Mouse (Mus musculus) lung, embryonic 15.5 days (tissue): ENCODE results near the gene Psme2. TPM values are rescaled to one million over a fixed set of nuclear protein-coding genes. Genes with fewer than 3 reads are reported as not detected.

Experiments
- ATAC-seq: fragments of 200-750 bp; cut with Nextera tagmentation; 2 replicates; pipeline ENCODE4 v1.8.0; 2017; ENCODE audit warnings: moderate number of reproducible peaks, borderline replicate concordance; ENCODE audit not compliant: low FRiP score, low TSS enrichment; ENCODE audit errors: extremely low read depth
- H3K27ac ChIP-seq: fragments of 300-500 bp; sonication (generic); 2 replicates; pipeline ENCODE4 v1.5.1; 2015; ENCODE audit warnings: moderate library complexity, mild to moderate bottlenecking, inconsistent platforms
- H3K27me3 ChIP-seq: fragments of 300-500 bp; sonication (generic); 2 replicates; pipeline ENCODE4 v1.6.1; 2015; ENCODE audit warnings: inconsistent platforms
- H3K36me3 ChIP-seq: fragments of 300-500 bp; sonication (generic); 2 replicates; pipeline ENCODE4 v1.6.1; 2015; ENCODE audit warnings: inconsistent platforms
- H3K4me1 ChIP-seq: fragments of 300-500 bp; sonication (generic); 2 replicates; pipeline ENCODE4 v1.6.1; 2015; ENCODE audit warnings: inconsistent platforms
- H3K4me2 ChIP-seq: fragments of 300-500 bp; sonication (generic); 2 replicates; pipeline ENCODE4 v1.6.1; 2015; ENCODE audit warnings: inconsistent platforms, mild to moderate bottlenecking, moderate library complexity
- H3K4me3 ChIP-seq: fragments of 300-500 bp; sonication (generic); 2 replicates; pipeline ENCODE4 v1.5.1; 2015; ENCODE audit warnings: mild to moderate bottlenecking, inconsistent platforms
- H3K9ac ChIP-seq: fragments of 300-500 bp; sonication (generic); 2 replicates; pipeline ENCODE4 v1.6.1; 2015; ENCODE audit warnings: inconsistent platforms
- H3K9me3 ChIP-seq: fragments of 300-500 bp; sonication (generic); 2 replicates; pipeline ENCODE4 v1.6.1; 2016; ENCODE audit warnings: inconsistent platforms
- WGBS: fragments of 180-500 bp; shearing (Covaris S2); methylation state at CpG from one replicate; pipeline ENCODE4 v1.1.7; 2015; 5-methylcytosine and 5-hydroxymethylcytosine counted together
- polyA plus RNA-seq: library from polyadenylated mRNA; unstranded; fragments of >200 nt; fragmentation: Nextera tagmentation; extraction: Ambion mirVana; gene quantifications from 2 replicates; pipeline ENCODE4 v1.2.1, GENCODE M21; 2015

Gene Psme2
- polyA plus RNA-seq, 1 experiment from 2014 or later: 234 TPM

DNA sequence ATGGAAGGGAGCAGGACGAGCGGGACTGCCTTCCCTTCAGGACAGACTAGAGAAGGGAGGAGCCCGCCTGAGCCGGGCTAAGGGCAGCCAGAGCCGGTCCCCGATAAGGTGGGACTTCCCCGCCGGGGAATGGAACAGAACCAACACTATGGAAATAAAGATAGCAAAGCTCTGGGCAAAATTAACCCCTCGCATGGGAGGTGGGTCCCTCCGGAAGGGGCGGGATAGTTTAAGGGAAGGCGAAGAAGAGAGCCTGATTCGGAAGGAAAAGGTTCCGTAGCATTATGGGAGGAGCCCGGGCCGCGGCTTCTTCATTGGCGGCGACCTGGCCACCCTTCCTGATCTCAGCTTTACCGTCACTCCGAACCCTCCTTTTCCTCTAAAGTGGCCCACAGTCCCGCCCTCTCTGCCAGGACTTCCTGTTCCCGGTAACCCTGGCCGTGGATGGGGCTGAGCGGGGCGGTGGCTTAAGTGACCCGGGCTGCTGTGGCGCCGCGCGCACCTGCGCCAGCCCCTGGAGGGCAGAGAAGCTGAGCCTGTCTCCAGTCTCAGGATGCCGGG, 498 bp upstream of the Psme2 start, which contains the start of gene Rnf31:
Rnf31 (plus strand) TSS at position 378 of the 561 bp plus-strand sequence.
- Histone ChIP-seq H3K27ac (peak within 1 kb of the TSS; percentile 99), H3K36me3 (peaks cover 28% of the 10 kb centered on the region), H3K4me3 (peak within 1 kb of the TSS; percentile 84), H3K4me2 (peak within 1 kb of the TSS; percentile 93), H3K9ac (peak within 1 kb of the TSS; percentile 80), H3K9me3 (no peaks in the 10 kb centered on the region), H3K27me3 (no peaks in the 10 kb centered on the region), H3K4me1 (peaks cover 25% of the 10 kb centered on the region)
- 0% methylated on average over 33 of the region's 33 CpGs for WGBS
- ATAC-seq: peak; percentile 90

DNA sequence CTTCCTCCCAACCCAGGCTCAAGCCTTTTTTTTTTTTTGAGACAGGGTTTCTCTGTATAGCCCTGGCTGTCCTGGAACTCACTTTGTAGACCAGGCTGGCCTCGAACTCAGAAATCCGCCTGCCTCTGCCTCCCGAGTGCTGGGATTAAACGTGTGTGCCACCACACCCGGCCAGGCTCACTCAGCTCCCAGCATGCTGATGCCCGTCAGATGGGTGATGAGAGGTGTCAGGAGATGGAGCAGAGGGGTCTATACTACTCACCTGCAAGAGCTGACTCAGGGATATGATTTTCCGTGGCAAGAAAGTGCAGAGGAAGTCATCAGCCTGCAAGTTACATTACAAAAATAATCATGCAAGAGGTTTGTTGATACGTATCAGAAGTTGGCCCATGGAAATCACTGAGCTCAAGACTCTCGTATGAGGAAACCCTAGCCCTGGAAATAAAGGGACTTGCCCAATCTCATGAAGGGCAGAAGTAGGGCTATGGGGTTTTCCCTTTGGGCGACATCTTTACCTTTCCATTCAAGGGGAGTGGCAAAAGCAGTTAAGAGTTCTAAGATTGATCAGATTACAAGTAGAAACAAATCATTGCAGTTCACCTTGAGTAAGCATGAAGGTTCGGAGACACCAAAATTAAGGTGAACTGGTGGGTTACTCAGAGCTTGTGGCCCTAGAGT, 1.0 kb downstream of the Psme2 start:
- Histone ChIP-seq H3K36me3 (peaks cover 13% of the 10 kb centered on the region), H3K4me3 (peak overlapping the region; percentile 84), H3K9me3 (no peaks in the 10 kb centered on the region), H3K4me2 (peak overlapping the region; percentile 93), H3K9ac (peak overlapping the region; percentile 66), H3K27ac (peak overlapping the region; percentile 99; the same call in 1 of the 2 replicates), H3K27me3 (peaks cover under 1% of the 10 kb centered on the region; the same call in 1 of the 2 replicates), H3K4me1 (peaks cover 26% of the 10 kb centered on the region)
- 78% methylated on average over 11 of the region's 11 CpGs for WGBS
- ATAC-seq: no peak

DNA sequence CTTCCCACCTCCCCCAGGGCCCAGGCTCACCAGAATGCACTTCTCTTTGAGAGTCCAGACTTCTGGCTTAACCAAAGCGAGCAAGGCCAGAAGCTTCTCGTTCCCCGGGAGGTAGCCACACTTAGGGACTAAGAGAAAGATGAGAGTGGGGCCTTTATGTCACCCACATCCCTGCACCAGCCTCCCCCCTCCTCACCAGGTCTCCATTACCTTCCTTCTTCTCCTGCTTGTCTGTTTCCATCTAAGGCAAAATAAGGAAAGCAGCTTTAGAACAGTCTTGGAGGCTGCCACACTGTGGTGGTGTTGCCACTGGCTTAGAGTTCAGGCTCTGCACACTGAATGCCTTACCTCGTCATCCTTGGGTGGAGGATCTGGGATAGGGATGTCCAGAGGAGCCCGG, 1.6 kb downstream of the Psme2 start:
- Histone ChIP-seq H3K9me3 (no peaks in the 10 kb centered on the region), H3K4me2 (no peak overlapping the region), H3K36me3 (peaks cover 10% of the 10 kb centered on the region), H3K4me3 (no peak overlapping the region), H3K27me3 (peaks cover 7% of the 10 kb centered on the region; the same call in 1 of the 2 replicates), H3K27ac (no peak overlapping the region), H3K4me1 (peaks cover 32% of the 10 kb centered on the region), H3K9ac (no peak overlapping the region)
- no peak for ATAC-seq
- WGBS: 89% methylated on average over 5 of the region's 5 CpGs

DNA sequence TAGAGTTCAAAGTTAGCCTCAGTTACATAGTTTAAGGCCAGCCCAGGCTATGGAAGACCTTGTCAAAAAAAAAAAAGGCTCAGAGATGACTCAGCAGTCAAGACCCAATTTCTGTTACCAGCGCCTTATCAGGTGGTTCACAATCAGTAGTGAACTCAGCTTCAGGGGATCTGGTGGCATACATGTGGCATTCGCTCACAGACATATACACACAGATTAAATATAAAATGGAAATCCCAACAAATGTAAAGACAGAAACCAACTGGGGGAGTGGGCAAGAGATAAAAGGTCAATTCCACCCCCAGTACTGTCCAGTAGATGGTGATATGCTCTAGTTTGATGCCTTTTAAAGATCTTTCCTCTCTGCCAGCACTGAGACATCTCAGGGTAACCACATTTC, 4.8 kb downstream of the Psme2 start:
- no peak overlapping the region for H3K9ac ChIP-seq
- no peak overlapping the region for H3K4me3 ChIP-seq
- no peak overlapping the region for H3K4me2 ChIP-seq
- no peak for ATAC-seq
- peaks cover 16% of the 10 kb centered on the region for H3K4me1 ChIP-seq
- 87% methylated on average over 2 of the region's 2 CpGs for WGBS
- H3K9me3 ChIP-seq: no peaks in the 10 kb centered on the region
- peaks cover 21% of the 10 kb centered on the region for H3K36me3 ChIP-seq
- H3K27me3 ChIP-seq: peaks cover 8% of the 10 kb centered on the region; the same call in 1 of the 2 replicates
- no peak overlapping the region for H3K27ac ChIP-seq

DNA sequence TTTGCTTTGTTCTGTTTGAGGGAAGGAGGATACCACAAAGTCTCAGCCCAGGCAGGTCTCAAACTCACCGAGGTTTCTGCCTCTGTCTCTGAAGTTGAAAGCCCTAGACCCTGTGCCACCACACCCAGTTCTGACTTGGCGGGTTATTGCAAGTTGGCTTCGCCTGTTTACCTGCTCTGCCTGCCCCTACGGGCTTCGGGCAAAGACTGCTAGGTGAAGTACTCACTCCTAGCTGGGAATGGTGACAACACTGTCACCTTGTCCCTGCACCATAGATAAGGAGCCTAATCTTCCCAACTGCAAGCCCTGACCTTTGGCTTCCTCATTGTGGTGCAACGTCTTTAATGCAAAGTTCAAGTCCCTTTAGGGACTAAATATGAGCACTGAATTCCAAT, 5.3 kb downstream of the Psme2 start:
- Histone ChIP-seq H3K4me1 (peaks cover 16% of the 10 kb centered on the region), H3K27ac (no peak overlapping the region), H3K4me3 (peak overlapping the region; percentile 46; the same call in 1 of the 2 replicates), H3K9me3 (no peaks in the 10 kb centered on the region), H3K9ac (no peak overlapping the region), H3K4me2 (peak overlapping the region; percentile 87), H3K27me3 (peaks cover 8% of the 10 kb centered on the region; the same call in 1 of the 2 replicates), H3K36me3 (peaks cover 24% of the 10 kb centered on the region)
- 0 out of 2 replicates have a peak, but pooled peaks have one; percentile 25 for ATAC-seq
- 48% methylated on average over 6 of the region's 6 CpGs for WGBS

DNA sequence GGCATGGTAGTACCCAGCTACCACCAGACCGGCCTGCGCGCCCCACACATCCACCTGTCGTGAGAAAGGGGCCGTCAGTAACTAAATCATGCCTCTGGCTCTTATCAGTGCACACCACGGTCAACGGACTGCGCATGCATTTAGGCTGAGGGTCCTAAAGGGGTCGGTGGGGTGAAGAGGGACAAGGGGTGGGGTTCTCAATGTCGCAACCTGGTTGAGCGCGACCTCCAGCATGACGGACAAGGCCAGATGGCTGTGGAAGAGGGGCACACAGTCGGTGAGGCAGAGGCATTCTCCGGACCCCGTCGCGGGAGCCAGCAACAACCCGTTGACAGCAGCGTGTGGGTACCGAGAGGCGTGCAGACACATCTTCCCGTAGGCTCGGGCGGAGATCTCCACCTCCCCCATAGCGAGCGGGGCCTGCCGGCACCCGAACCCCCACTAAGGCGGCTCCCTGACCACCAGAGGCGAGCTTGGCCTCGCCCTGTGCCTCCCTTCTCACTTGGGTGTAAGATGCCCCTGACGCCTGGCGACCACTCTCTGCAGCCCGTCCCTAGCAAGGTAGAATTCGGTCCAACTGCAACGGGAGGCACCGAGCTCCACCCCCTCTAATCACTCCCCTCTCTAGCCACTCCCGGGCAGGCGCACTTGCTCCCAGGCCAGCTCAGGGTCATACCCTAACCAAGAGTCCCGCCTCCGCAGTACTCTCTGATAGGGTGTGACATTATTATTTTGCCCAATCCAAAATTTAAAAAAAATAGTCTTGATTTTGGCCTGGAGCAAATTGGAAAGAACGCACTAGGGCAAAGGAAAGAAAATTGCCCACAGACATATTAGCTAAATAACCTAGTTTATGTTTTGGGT, 6.0 kb downstream of the Psme2 start, which contains the start of gene Emc9:
Emc9 (minus strand) TSS at position 601 of the 864 bp plus-strand sequence.
- H3K27me3 ChIP-seq: peaks cover 8% of the 10 kb centered on the region; the same call in 1 of the 2 replicates
- WGBS: 4% methylated on average over 43 of the region's 43 CpGs
- peak within 1 kb of the TSS; percentile 46 for H3K4me3 ChIP-seq
- H3K4me1 ChIP-seq: peaks cover 10% of the 10 kb centered on the region
- peak within 1 kb of the TSS; percentile 45 for H3K9ac ChIP-seq
- peak within 1 kb of the TSS; percentile 87 for H3K4me2 ChIP-seq
- H3K36me3 ChIP-seq: peaks cover 25% of the 10 kb centered on the region
- H3K9me3 ChIP-seq: no peaks in the 10 kb centered on the region
- peak; percentile 78 for ATAC-seq
- no peak within 1 kb of the TSS for H3K27ac ChIP-seq

DNA sequence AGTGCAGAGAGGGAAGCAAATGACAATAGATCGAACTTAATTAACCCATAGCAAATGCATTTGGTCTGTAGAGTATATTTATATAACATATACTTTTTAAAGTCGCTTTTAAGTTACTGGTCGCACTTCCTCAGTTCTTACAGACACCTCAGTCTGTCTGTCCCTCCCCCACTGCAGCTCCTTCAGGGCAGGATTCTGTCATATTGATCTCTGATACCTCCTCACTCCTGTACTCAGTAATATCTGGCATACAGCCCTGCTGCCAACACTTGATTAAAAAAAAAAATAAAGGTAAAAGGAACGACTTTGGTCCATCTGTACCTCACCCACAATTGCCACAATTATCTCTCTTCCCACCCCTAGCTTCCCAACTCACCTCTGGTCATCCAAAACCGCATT, 6.6 kb downstream of the Psme2 start:
- Histone ChIP-seq H3K9me3 (no peaks in the 10 kb centered on the region), H3K36me3 (peaks cover 25% of the 10 kb centered on the region), H3K4me3 (peak overlapping the region; percentile 46), H3K27ac (no peak overlapping the region), H3K4me2 (peak overlapping the region; percentile 87), H3K27me3 (peaks cover 8% of the 10 kb centered on the region; the same call in 1 of the 2 replicates), H3K4me1 (peaks cover 10% of the 10 kb centered on the region), H3K9ac (0 out of 2 replicates have a peak overlapping the region, but pooled peaks have one; percentile 45)
- 38% methylated on average over 5 of the region's 5 CpGs for WGBS
- no peak for ATAC-seq

DNA sequence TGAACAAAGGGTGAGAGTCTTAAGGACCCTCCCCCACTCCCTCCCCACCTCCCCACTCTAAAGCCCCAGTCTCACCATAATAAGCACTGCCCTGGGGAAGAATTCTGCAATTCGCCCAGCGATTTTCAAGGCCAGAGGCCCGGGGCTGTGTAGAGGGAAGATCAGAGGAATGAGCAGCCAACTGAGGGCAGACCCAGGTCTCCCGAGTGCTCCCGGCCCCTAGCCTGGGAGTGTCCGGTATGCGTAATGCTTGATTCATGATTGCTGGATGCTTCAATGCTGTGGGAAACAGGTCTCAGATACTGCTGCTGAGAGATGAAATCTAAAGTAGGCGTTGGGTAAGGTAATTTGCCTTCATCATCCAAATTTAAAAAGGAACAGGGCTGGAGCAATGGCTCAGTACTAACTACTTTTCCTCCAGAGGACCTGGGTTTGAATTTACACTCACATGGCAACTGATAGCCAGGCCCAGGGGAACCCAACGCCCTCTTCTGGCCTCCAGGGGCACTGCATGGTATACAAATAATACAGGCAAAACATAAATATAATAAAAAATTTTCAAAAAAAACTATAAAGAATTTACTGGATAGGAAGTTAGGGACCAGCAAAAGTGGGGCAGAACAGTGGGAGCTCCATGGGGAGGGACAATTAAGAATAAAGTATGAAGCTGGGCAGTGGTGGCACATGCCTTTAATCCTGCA, 8.8 kb downstream of the Psme2 start:
- ATAC-seq: no peak
- no peaks in the 10 kb centered on the region for H3K9me3 ChIP-seq
- 74% methylated on average over 9 of the region's 9 CpGs for WGBS

DNA sequence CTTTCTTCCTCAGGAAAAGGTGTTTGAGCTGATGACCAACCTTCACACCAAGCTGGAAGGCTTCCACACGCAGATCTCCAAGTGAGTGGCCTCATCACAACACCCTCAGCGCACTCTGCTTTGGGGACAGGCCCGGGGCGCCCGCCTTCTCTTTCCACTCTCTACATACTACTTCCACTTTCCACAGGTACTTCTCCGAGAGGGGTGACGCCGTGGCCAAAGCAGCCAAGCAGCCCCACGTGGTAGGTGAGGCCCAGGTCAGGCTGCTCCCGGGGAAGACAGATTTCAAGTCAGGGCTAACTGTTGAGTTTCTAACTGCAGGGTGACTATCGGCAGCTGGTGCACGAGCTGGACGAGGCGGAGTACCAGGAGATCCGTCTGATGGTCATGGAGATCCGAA, 10.2 kb downstream of the Psme2 start:
- no peak overlapping the region for H3K4me3 ChIP-seq
- peaks cover 8% of the 10 kb centered on the region; the same call in 1 of the 2 replicates for H3K27me3 ChIP-seq
- H3K36me3 ChIP-seq: peaks cover 16% of the 10 kb centered on the region
- no peak overlapping the region for H3K4me2 ChIP-seq
- H3K9ac ChIP-seq: no peak overlapping the region
- no peak for ATAC-seq
- H3K27ac ChIP-seq: no peak overlapping the region
- H3K4me1 ChIP-seq: peaks cover 33% of the 10 kb centered on the region
- H3K9me3 ChIP-seq: no peaks in the 10 kb centered on the region
- WGBS: 93% methylated on average over 16 of the region's 16 CpGs

More for the DNA sequence above, 8.8 kb downstream of the Psme2 start:
- Histone ChIP-seq H3K4me2 (no peak overlapping the region), H3K36me3 (peaks cover 18% of the 10 kb centered on the region), H3K9ac (no peak overlapping the region), H3K4me1 (peaks cover 23% of the 10 kb centered on the region), H3K27me3 (peaks cover 8% of the 10 kb centered on the region; the same call in 1 of the 2 replicates), H3K4me3 (no peak overlapping the region), H3K27ac (no peak overlapping the region)

DNA sequence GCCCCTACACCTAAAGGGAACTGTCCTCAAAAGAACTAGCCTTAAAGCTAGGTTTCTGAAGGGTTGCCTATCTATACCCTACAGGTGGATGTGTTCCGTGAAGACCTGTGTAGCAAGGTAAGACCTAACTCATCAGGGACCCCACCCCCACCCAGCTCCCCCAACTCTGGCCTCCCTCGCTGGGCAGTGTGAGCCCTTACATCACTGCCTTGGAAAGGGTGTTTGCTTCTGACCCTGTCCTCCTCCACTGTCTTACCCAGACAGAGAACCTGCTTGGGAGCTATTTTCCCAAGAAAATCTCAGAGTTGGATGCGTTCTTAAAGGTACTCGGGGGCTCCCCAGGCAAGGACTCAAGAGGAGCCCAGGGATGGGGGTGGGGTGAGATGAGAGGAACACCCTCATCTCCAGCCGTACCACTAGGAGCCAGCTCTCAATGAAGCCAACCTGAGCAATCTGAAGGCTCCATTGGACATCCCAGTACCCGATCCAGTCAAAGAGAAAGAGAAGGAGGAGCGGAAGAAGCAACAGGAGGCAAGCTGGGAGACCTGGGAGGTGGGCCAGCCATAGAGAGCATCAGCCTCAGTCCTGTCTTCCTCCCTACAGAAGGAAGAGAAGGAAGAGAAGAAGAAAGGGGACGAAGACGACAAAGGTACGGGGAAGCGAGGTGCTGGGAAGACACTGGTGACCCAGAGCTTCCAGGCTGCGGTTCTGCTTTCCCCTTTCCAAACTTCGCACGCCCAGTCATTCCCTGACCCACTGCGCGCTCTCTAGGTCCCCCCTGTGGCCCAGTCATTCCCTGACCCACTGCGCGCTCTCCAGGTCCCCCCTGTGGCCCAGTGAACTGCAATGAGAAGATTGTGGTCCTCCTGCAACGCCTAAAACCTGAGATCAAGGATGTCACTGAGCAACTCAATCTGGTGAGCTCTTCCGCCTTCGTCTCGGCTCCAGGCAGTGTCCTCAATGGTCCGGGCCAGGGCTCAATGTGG, 11.1 kb downstream of the Psme2 start:
- H3K4me3 ChIP-seq: no peak overlapping the region
- H3K27me3 ChIP-seq: peaks cover 6% of the 10 kb centered on the region; the same call in 1 of the 2 replicates
- no peak overlapping the region for H3K27ac ChIP-seq
- ATAC-seq: no peak
- H3K36me3 ChIP-seq: peaks cover 16% of the 10 kb centered on the region
- no peak overlapping the region for H3K9ac ChIP-seq
- peaks cover 34% of the 10 kb centered on the region for H3K4me1 ChIP-seq
- no peak overlapping the region; the same call in 1 of the 2 replicates for H3K4me2 ChIP-seq
- 84% methylated on average over 23 of the region's 23 CpGs for WGBS
- H3K9me3 ChIP-seq: no peaks in the 10 kb centered on the region
